Mouse (Mus musculus) layer of hippocampus, adult 8-10 months (tissue): Measurements from ENCODE around the gene Slc27a5. TPM values are rescaled to one million over a fixed set of nuclear protein-coding genes. Genes with fewer than 3 reads are reported as not detected.

Experiments used
- total RNA-seq, 4 experiments: library from RNA; stranded (reverse); gene quantifications; 2 replicates each; pipeline ENCODE4 v1.2.4; 2022

Gene Slc27a5
- total RNA-seq, 4 experiments from 2014 or later, result 0.27 to 0.47 (median 0.27) TPM; not detected in 1

Other genes starting within 250 kb of the Slc27a5 start
- gene Zscan18, start 194.6 kb downstream of the Slc27a5 start, total RNA-seq, result 10 to 100 TPM; 21.6 to 35.9 (median 28.0) TPM
- gene Zfp329, start 179.3 kb downstream of the Slc27a5 start, total RNA-seq, result 10 to 100 TPM; 22.6 to 31.3 (median 25.8) TPM
- 10 to 100 TPM; 14.0 to 18.0 (median 15.9) TPM for gene Zfp110, start 163.4 kb downstream of the Slc27a5 start, total RNA-seq
- gene Zfp128, start 117.0 kb downstream of the Slc27a5 start, total RNA-seq, result 1 to 10 TPM; 6.6 to 8.3 (median 7.4) TPM
- gene Zscan22, start 100.4 kb downstream of the Slc27a5 start, total RNA-seq, result 10 to 100 TPM; 14.0 to 20.3 (median 15.1) TPM
- gene Rps5, start 75.9 kb downstream of the Slc27a5 start, total RNA-seq, result 100 to 1,000 TPM; 383 to 519 (median 436) TPM
- gene Rnf225, start 70.8 kb downstream of the Slc27a5 start, total RNA-seq, result 1 to 10 TPM in 1 of 4 experiments, under 1 TPM in 3; 0.77 to 1.4 (median 0.92) TPM
- 10 to 100 TPM in 3 of 4 experiments, 1 to 10 TPM in 1; 9.5 to 11.6 (median 11.3) TPM for gene Zfp324, start 32.4 kb downstream of the Slc27a5 start, total RNA-seq
- gene Zfp446, start 20.3 kb downstream of the Slc27a5 start, total RNA-seq, result 10 to 100 TPM in 1 of 4 experiments, 1 to 10 TPM in 3; 7.5 to 10.8 (median 8.8) TPM
- gene Trim28, start 922 bp upstream of the Slc27a5 start, total RNA-seq, result 100 to 1,000 TPM; 244 to 272 (median 252) TPM
- 10 to 100 TPM; 27.0 to 29.6 (median 29.3) TPM for gene Zbtb45, start 11.8 kb upstream of the Slc27a5 start, total RNA-seq
- 100 to 1,000 TPM; 145 to 152 (median 147) TPM for gene Chmp2a, start 36.6 kb upstream of the Slc27a5 start, total RNA-seq
- gene Ube2m, start 40.1 kb upstream of the Slc27a5 start, total RNA-seq, result 100 to 1,000 TPM; 188 to 210 (median 192) TPM
- gene Mzf1, start 56.6 kb upstream of the Slc27a5 start, total RNA-seq, result 10 to 100 TPM; 12.1 to 16.3 (median 15.0) TPM
- not detected for gene Vmn1r85, start 97.0 kb upstream of the Slc27a5 start, total RNA-seq
- not detected for gene Vmn1r86, start 121.7 kb upstream of the Slc27a5 start, total RNA-seq
- not detected for gene Vmn1r87, start 142.0 kb upstream of the Slc27a5 start, total RNA-seq
- gene Vmn1r88, start 161.4 kb upstream of the Slc27a5 start, total RNA-seq, result under 1 TPM; 0.16 to 0.35 (median 0.27) TPM
- not detected for gene Vmn1r89, start 214.8 kb upstream of the Slc27a5 start, total RNA-seq